Mouse (Mus musculus) spleen, adult 2 months (tissue): ENCODE data around the gene Acyp2. TPM values are rescaled to one million over a fixed set of nuclear protein-coding genes. Genes with fewer than 3 reads are reported as not detected.
A peak's percentile ranks its signal among the peaks of the same experiment; 100 is the strongest.

Experiments
- DNase-seq, 2 experiments: peaks; one replicate each; pipeline versions ENCODE4 v3.0.0 to v3.0.0-alpha.2; 2012 to 2021; ENCODE audit warnings: low spot score in 2 of 2, low read depth in 1 of 2
- H3K27ac ChIP-seq: fragments of 200-500 bp; 2 replicates; pipeline ENCODE4 v1.5.1; 2012; ENCODE audit warnings: low read length, inconsistent platforms; ENCODE audit not compliant: insufficient read depth
- H3K27me3 ChIP-seq: fragments of 200-500 bp; 2 replicates; pipeline ENCODE4 v1.6.1; 2012; ENCODE audit warnings: mild to moderate bottlenecking, moderate library complexity, low read length, inconsistent platforms; ENCODE audit not compliant: control insufficient read depth, insufficient read depth
- H3K36me3 ChIP-seq: fragments of 200-500 bp; 2 replicates; pipeline ENCODE4 v1.6.1; 2012; ENCODE audit warnings: mild to moderate bottlenecking, low read length, inconsistent platforms; ENCODE audit not compliant: control insufficient read depth, insufficient read depth
- H3K4me1 ChIP-seq: fragments of 200-500 bp; 2 replicates; pipeline ENCODE4 v1.6.1; 2011; ENCODE audit warnings: inconsistent platforms; ENCODE audit not compliant: control insufficient read depth, insufficient read depth, insufficient read length
- H3K4me3 ChIP-seq: fragments of 200-500 bp; 2 replicates; pipeline ENCODE4 v1.5.1; 2011; ENCODE audit warnings: mild to moderate bottlenecking, inconsistent platforms; ENCODE audit not compliant: insufficient read depth, insufficient read length; ENCODE audit errors: extremely low read depth
- CTCF ChIP-seq: fragments of 200-500 bp; IDR thresholded peaks from 2 replicates; pipeline ENCODE4 v1.5.1; 2011; ENCODE audit warnings: mild to moderate bottlenecking, inconsistent platforms; ENCODE audit not compliant: insufficient read depth, insufficient read length, insufficient replicate concordance; ENCODE audit errors: extremely low read depth
- POLR2A ChIP-seq: fragments of 200-500 bp; IDR thresholded peaks from 2 replicates; pipeline ENCODE4 v1.6.1; 2011; ENCODE audit warnings: low read depth, low read length, inconsistent platforms
- WGBS: fragments of 180-500 bp; shearing (Covaris S2); methylation state at CpG from one replicate; pipeline ENCODE4 v1.1.7; 2018; 5-methylcytosine and 5-hydroxymethylcytosine counted together
- polyA plus RNA-seq: library from polyadenylated mRNA; depleted of rRNA; stranded (reverse); fragments of >200 nt; gene quantifications from 2 replicates; pipeline ENCODE4 v1.2.3, GENCODE M21; 2012; rRNA removed

Gene Acyp2
- 1.4 and 1.7 TPM in 2 replicates for polyA plus RNA-seq

GRCm38 (mm10) chr11:30649001-30649637 lies at the start of gene Acyp2:
Gene Acyp2 (minus strand): TSS chr11:30649587.
- Histone ChIP-seq H3K4me1 (no peaks in the 10 kb centered on the region), H3K4me3 (peak within 1 kb of the TSS; percentile 83), H3K27ac (peak within 1 kb of the TSS; percentile 80), H3K27me3 (no peaks in the 10 kb centered on the region), H3K36me3 (no peaks in the 10 kb centered on the region)
- TF ChIP-seq CTCF (no peak), POLR2A (peak; percentile 23; the same call in 1 of the 2 replicates)
- peak; percentile 54 to 80 for DNase-seq
- WGBS = 3% methylated on average over 40 of the region's 40 CpGs

DNA sequence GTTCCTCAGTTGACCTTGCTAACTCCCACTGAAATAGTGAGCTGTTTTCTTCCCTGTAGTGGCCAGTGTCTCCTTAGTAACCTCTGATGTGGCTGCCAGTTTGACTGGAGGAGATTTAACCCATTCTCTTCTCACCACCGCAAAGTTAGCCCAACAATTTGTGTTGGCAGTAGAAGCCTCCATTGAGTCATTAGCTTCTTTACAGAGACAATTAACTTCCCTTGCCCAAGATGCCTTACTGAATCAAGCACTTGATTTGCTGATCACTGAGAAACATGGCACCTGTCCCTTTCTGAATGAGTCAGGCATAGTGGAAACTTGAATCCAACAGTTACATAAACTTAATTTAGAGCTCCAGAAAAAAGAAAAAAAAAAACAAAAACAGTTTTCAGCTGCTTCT lies 40.0 kb upstream of the Acyp2 start:
- H3K36me3 ChIP-seq = no peaks in the 10 kb centered on the region
- H3K4me3 ChIP-seq = no peak overlapping the region
- no peak for DNase-seq
- H3K4me1 ChIP-seq = no peaks in the 10 kb centered on the region
- H3K27me3 ChIP-seq = no peaks in the 10 kb centered on the region
- no peak overlapping the region for H3K27ac ChIP-seq
- TF ChIP-seq CTCF (no peak), POLR2A (no peak)
- 76% methylated on average over 1 of the region's 1 CpGs for WGBS

DNA sequence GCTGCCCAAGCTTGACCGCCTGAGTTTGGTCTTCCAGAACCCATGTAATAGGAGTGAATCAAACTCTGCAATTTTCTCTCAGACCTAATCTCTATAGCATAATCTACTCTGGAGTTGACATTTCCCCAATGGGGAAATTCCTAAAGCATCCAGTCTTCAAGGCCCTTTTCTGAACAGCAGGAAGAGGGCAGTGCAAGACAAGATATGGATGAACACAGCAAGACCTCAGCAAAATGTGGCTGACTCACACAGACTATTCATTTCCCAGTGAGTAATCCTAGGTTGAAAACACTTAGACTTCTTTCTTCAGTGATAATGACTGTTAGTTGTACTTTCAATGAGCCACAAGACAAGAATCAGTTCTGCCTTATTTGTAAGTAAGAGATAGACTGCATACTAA lies 26.7 kb upstream of the Acyp2 start:
- TF ChIP-seq CTCF (no peak; the same call in 1 of the 2 replicates), POLR2A (no peak)
- Histone ChIP-seq H3K27me3 (no peaks in the 10 kb centered on the region), H3K27ac (no peak overlapping the region), H3K4me1 (no peaks in the 10 kb centered on the region), H3K4me3 (no peak overlapping the region), H3K36me3 (no peaks in the 10 kb centered on the region)
- WGBS = 93% methylated on average over 1 of the region's 1 CpGs
- no peak for DNase-seq

- Histone ChIP-seq H3K4me3 (no peak overlapping the region), H3K27ac (no peak overlapping the region), H3K27me3 (no peaks in the 10 kb centered on the region), H3K4me1 (no peaks in the 10 kb centered on the region), H3K36me3 (no peaks in the 10 kb centered on the region)
- TF ChIP-seq POLR2A (no peak), CTCF (no peak)
- 69% methylated on average over 1 of the region's 1 CpGs for WGBS
- DNase-seq = no peak
Observed at GRCm38 (mm10) chr11:30672719-30673118, 23.3 kb upstream of the Acyp2 start.

DNA sequence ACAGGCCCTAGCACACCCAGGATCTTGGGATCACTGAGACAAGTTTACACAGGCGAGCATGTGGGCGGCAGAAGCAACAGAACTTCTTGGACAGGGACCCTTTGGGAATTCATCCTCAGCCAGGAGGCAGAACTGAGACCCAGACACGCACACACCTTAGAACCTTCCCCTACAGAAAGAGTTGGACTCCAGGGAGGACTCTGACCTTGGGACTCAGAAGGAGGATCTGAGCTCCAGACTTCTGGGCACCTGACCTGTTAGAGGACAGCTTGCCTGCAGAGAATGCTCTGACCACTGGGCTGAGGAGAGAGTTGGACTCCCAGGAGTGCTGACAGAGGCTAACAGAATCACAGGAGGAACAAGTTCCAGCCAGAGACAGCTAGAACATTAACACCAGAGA lies 13.6 kb upstream of the Acyp2 start:
- no peak overlapping the region for H3K4me3 ChIP-seq
- no peaks in the 10 kb centered on the region for H3K36me3 ChIP-seq
- no peak for DNase-seq
- WGBS = 85% methylated on average over 3 of the region's 3 CpGs
- no peaks in the 10 kb centered on the region for H3K27me3 ChIP-seq
- no peaks in the 10 kb centered on the region for H3K4me1 ChIP-seq
- H3K27ac ChIP-seq = no peak overlapping the region
- no peak for TF ChIP-seq CTCF
- no peak for TF ChIP-seq POLR2A

DNA sequence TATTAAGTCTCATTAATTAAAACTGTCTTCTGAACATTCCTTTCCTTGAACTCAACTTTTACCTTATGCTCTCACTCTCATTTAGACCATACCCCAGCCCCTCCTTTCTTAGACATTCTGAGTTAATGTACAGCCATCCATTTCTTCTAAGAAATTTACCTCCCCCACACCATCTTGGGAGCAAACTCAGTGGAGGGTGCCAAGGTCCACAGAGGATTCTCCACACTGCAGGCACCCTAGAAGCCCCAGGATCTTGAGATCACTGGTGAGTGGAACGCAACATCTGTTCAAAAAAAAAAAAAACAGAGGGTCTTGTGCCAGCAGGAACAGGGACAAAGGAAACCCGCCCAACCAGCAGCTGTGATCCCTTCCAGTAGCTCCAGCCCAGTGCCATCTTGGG lies 13.2 kb upstream of the Acyp2 start:
- no peak overlapping the region for H3K27ac ChIP-seq
- TF ChIP-seq CTCF (no peak), POLR2A (no peak)
- no peak for DNase-seq
- H3K36me3 ChIP-seq = no peaks in the 10 kb centered on the region
- WGBS = 75% methylated on average over 2 of the region's 2 CpGs
- no peak overlapping the region for H3K4me3 ChIP-seq
- no peaks in the 10 kb centered on the region for H3K27me3 ChIP-seq
- H3K4me1 ChIP-seq = no peaks in the 10 kb centered on the region

DNA sequence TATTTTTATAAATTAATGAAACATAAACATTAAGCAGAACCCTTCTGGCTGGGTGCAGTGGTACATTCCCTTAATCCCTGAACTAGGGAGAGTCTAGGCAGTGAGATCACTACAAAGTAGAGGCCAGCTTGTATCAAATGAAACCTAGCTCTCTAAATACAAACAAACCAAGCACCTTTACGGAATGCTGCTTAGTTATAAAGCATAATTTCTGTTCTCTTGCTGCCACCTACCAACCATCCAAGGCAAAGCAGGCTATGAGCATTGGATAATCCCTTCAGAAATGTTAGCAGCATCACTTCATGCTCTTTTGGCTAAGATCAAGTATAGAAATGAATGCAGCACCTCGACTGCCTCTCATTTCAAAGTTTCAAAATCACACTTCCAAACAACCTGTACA lies 7.7 kb upstream of the Acyp2 start:
- no peaks in the 10 kb centered on the region for H3K4me1 ChIP-seq
- no peak for DNase-seq
- no peaks in the 10 kb centered on the region for H3K27me3 ChIP-seq
- H3K36me3 ChIP-seq = no peaks in the 10 kb centered on the region
- no peak overlapping the region for H3K4me3 ChIP-seq
- WGBS = 28% methylated on average over 2 of the region's 2 CpGs
- TF ChIP-seq POLR2A = no peak
- TF ChIP-seq CTCF = no peak
- no peak overlapping the region for H3K27ac ChIP-seq
